Mouse (Mus musculus): ENCODE results near the gene Atp8b4. TPM values are rescaled to one million over a fixed set of nuclear protein-coding genes. Genes with fewer than 3 reads are reported as not detected.

Gene Atp8b4
- total and polyA plus RNA-seq, 2 experiments from 2014 or later: 0.10 TPM; not detected in 1

- no peak overlapping the region for H3K27ac ChIP-seq
- no peak for TF ChIP-seq CTCF (IDR thresholded peaks at IDR 0.05; ENCODE audit: low read depth)
- ATAC-seq (no peak), DNase-seq (ENCODE audit: low spot score) (no peak)
- no peaks in the 10 kb centered on the region for H3K36me3 ChIP-seq (ENCODE audit: insufficient read depth, low read length)
- no peaks in the 10 kb centered on the region for H3K9me3 ChIP-seq (ENCODE audit: low read length)
- H3K27me3 ChIP-seq (ENCODE audit: insufficient read depth, low read length): no peaks in the 10 kb centered on the region
- H3K9ac ChIP-seq (replicated peaks; ENCODE audit: low read length): no peak overlapping the region
- no peak overlapping the region for H3K4me2 ChIP-seq (ENCODE audit: low read depth, low read length)
- H3K4me3 ChIP-seq (ENCODE audit: low read length): no peak overlapping the region
- WGBS: 36% methylated on average over 3 of the region's 3 CpGs
- no peaks in the 10 kb centered on the region for H3K4me1 ChIP-seq (ENCODE audit: insufficient read depth, low read length)
Observed at GRCm38 (mm10) chr2:126302381-126302780, 198.1 kb downstream of the Atp8b4 start.

GRCm38 (mm10) chr2:126290702-126291101 lies 209.8 kb downstream of the Atp8b4 start:
- ATAC-seq (no peak), DNase-seq (ENCODE audit: low spot score) (no peak)

GRCm38 (mm10) chr2:126287942-126288341 lies 212.5 kb downstream of the Atp8b4 start:
- Histone ChIP-seq H3K9me3 (ENCODE audit: low read length) (no peaks in the 10 kb centered on the region), H3K27me3 (ENCODE audit: insufficient read depth, low read length) (no peaks in the 10 kb centered on the region), H3K4me2 (ENCODE audit: low read depth, low read length) (no peak overlapping the region), H3K4me3 (ENCODE audit: low read length) (no peak overlapping the region), H3K4me1 (ENCODE audit: insufficient read depth, low read length) (no peaks in the 10 kb centered on the region), H3K27ac (no peak overlapping the region), H3K9ac (replicated peaks; ENCODE audit: low read length) (no peak overlapping the region), H3K36me3 (ENCODE audit: insufficient read depth, low read length) (no peaks in the 10 kb centered on the region)
- no peak for TF ChIP-seq CTCF (IDR thresholded peaks at IDR 0.05; ENCODE audit: low read depth)
- ATAC-seq (no peak), DNase-seq (ENCODE audit: low spot score) (no peak)
- 92% methylated on average over 5 of the region's 5 CpGs for WGBS

More at GRCm38 (mm10) chr2:126290702-126291101, 209.8 kb downstream of the Atp8b4 start:
- H3K4me1 ChIP-seq (ENCODE audit: insufficient read depth, low read length): no peaks in the 10 kb centered on the region
- H3K36me3 ChIP-seq (ENCODE audit: insufficient read depth, low read length): no peaks in the 10 kb centered on the region
- H3K9me3 ChIP-seq (ENCODE audit: low read length): no peaks in the 10 kb centered on the region
- no peak overlapping the region for H3K4me2 ChIP-seq (ENCODE audit: low read depth, low read length)
- TF ChIP-seq CTCF (IDR thresholded peaks at IDR 0.05; ENCODE audit: low read depth): no peak
- H3K4me3 ChIP-seq (ENCODE audit: low read length): no peak overlapping the region
- H3K27me3 ChIP-seq (ENCODE audit: insufficient read depth, low read length): no peaks in the 10 kb centered on the region
- H3K27ac ChIP-seq: no peak overlapping the region
- WGBS: 83% methylated on average over 7 of the region's 7 CpGs
- no peak overlapping the region for H3K9ac ChIP-seq (replicated peaks; ENCODE audit: low read length)

GRCm38 (mm10) chr2:126286420-126286819 lies 214.1 kb downstream of the Atp8b4 start:
- Histone ChIP-seq H3K36me3 (ENCODE audit: insufficient read depth, low read length) (no peaks in the 10 kb centered on the region), H3K9ac (replicated peaks; ENCODE audit: low read length) (no peak overlapping the region), H3K4me1 (ENCODE audit: insufficient read depth, low read length) (no peaks in the 10 kb centered on the region), H3K27me3 (ENCODE audit: insufficient read depth, low read length) (no peaks in the 10 kb centered on the region), H3K9me3 (ENCODE audit: low read length) (no peaks in the 10 kb centered on the region), H3K4me2 (ENCODE audit: low read depth, low read length) (no peak overlapping the region), H3K4me3 (ENCODE audit: low read length) (no peak overlapping the region), H3K27ac (no peak overlapping the region)
- ATAC-seq (no peak), DNase-seq (ENCODE audit: low spot score) (no peak)
- no peak for TF ChIP-seq CTCF (IDR thresholded peaks at IDR 0.05; ENCODE audit: low read depth)
- 81% methylated on average over 7 of the region's 7 CpGs for WGBS

GRCm38 (mm10) chr2:126284071-126284470 lies 216.4 kb downstream of the Atp8b4 start:
- Histone ChIP-seq H3K27me3 (ENCODE audit: insufficient read depth, low read length) (no peaks in the 10 kb centered on the region), H3K9ac (replicated peaks; ENCODE audit: low read length) (no peak overlapping the region), H3K4me2 (ENCODE audit: low read depth, low read length) (no peak overlapping the region), H3K27ac (no peak overlapping the region), H3K36me3 (ENCODE audit: insufficient read depth, low read length) (no peaks in the 10 kb centered on the region), H3K4me1 (ENCODE audit: insufficient read depth, low read length) (no peaks in the 10 kb centered on the region), H3K4me3 (ENCODE audit: low read length) (no peak overlapping the region), H3K9me3 (ENCODE audit: low read length) (no peaks in the 10 kb centered on the region)
- 87% methylated on average over 6 of the region's 6 CpGs for WGBS
- TF ChIP-seq CTCF (IDR thresholded peaks at IDR 0.05; ENCODE audit: low read depth): no peak
- ATAC-seq (no peak), DNase-seq (ENCODE audit: low spot score) (no peak)

GRCm38 (mm10) chr2:126283086-126283485 lies 217.4 kb downstream of the Atp8b4 start:
- no peaks in the 10 kb centered on the region for H3K27me3 ChIP-seq (ENCODE audit: insufficient read depth, low read length)
- no peak for TF ChIP-seq CTCF (IDR thresholded peaks at IDR 0.05; ENCODE audit: low read depth)
- 69% methylated on average over 3 of the region's 3 CpGs for WGBS
- H3K27ac ChIP-seq: no peak overlapping the region
- no peak for ATAC-seq
- no peaks in the 10 kb centered on the region for H3K4me1 ChIP-seq (ENCODE audit: insufficient read depth, low read length)
- DNase-seq (ENCODE audit: low spot score): no peak
- H3K9me3 ChIP-seq (ENCODE audit: low read length): no peaks in the 10 kb centered on the region
- no peaks in the 10 kb centered on the region for H3K36me3 ChIP-seq (ENCODE audit: insufficient read depth, low read length)
- no peak overlapping the region for H3K4me3 ChIP-seq (ENCODE audit: low read length)
- no peak overlapping the region for H3K9ac ChIP-seq (replicated peaks; ENCODE audit: low read length)
- no peak overlapping the region for H3K4me2 ChIP-seq (ENCODE audit: low read depth, low read length)

- no peak for TF ChIP-seq CTCF (IDR thresholded peaks at IDR 0.05; ENCODE audit: low read depth)
- Histone ChIP-seq H3K4me1 (ENCODE audit: insufficient read depth, low read length) (no peaks in the 10 kb centered on the region), H3K4me3 (ENCODE audit: low read length) (no peak overlapping the region), H3K4me2 (ENCODE audit: low read depth, low read length) (no peak overlapping the region), H3K27me3 (ENCODE audit: insufficient read depth, low read length) (no peaks in the 10 kb centered on the region), H3K9ac (replicated peaks; ENCODE audit: low read length) (no peak overlapping the region), H3K27ac (no peak overlapping the region), H3K36me3 (ENCODE audit: insufficient read depth, low read length) (no peaks in the 10 kb centered on the region), H3K9me3 (ENCODE audit: low read length) (no peaks in the 10 kb centered on the region)
- DNase-seq (ENCODE audit: low spot score) (no peak), ATAC-seq (no peak)
- 82% methylated on average over 3 of the region's 3 CpGs for WGBS
Observed at GRCm38 (mm10) chr2:126275511-126275910, 225.0 kb downstream of the Atp8b4 start.

All from hindbrain, postnatal 0 days (tissue).